Mouse (Mus musculus) liver, embryonic 16.5 days (tissue): ENCODE measurements at regions not wholly inside any gene's neighbourhood (a gene's known extent, or its start where the extent isn't known, plus 50 kb on each side); places are given as distances from the start of the nearest gene placed in this dataset.

ENCODE experiments used
- ATAC-seq: fragments of 200-750 bp; cut with Nextera tagmentation; 2 replicates; pipeline ENCODE4 v1.8.0; 2017; ENCODE audit warnings: low read depth, mild to moderate bottlenecking, moderate number of reproducible peaks, moderate library complexity
- H3K27ac ChIP-seq: fragments of 300-500 bp; sonication (generic); 2 replicates; pipeline ENCODE4 v1.5.1; 2014; ENCODE audit warnings: mild to moderate bottlenecking, low read length
- H3K27me3 ChIP-seq: fragments of 300-500 bp; sonication (generic); 2 replicates; pipeline ENCODE4 v1.6.1; 2014; ENCODE audit warnings: low read depth, low read length, mixed read lengths; ENCODE audit not compliant: control insufficient read depth, insufficient read depth
- H3K36me3 ChIP-seq: fragments of 300-500 bp; sonication (generic); 2 replicates; pipeline ENCODE4 v1.6.1; 2014; ENCODE audit warnings: mild to moderate bottlenecking; ENCODE audit not compliant: control insufficient read depth, insufficient read depth
- H3K4me1 ChIP-seq: fragments of 300-500 bp; sonication (generic); 2 replicates; pipeline ENCODE4 v1.6.1; 2014; ENCODE audit warnings: low read depth, low read length, mixed read lengths; ENCODE audit not compliant: control insufficient read depth
- H3K4me2 ChIP-seq: fragments of 300-500 bp; sonication (generic); 2 replicates; pipeline ENCODE4 v1.6.1; 2014; ENCODE audit warnings: low read depth, low read length, mixed read lengths
- H3K4me3 ChIP-seq: fragments of 300-500 bp; sonication (generic); 2 replicates; pipeline ENCODE4 v1.5.1; 2014; ENCODE audit warnings: low read depth, mild to moderate bottlenecking, low read length
- H3K9ac ChIP-seq: fragments of 300-500 bp; sonication (generic); 2 replicates; pipeline ENCODE4 v1.6.1; 2014; ENCODE audit warnings: low read depth, low read length
- H3K9me3 ChIP-seq: fragments of 300-500 bp; sonication (generic); replicated peaks from 2 replicates; pipeline ENCODE4 v1.6.1; 2016; ENCODE audit warnings: low read length; ENCODE audit not compliant: control insufficient read depth
- WGBS: fragments of 180-500 bp; shearing (Covaris S2); extraction: QIAGEN DNeasy Blood & Tissue Kit; methylation state at CpG from one replicate; pipeline ENCODE4 v1.1.7; 2014; ENCODE audit not compliant: insufficient replicate concordance; 5-methylcytosine and 5-hydroxymethylcytosine counted together

GRCm38 (mm10) chr15:6088498-6088897 lies 211.1 kb upstream of the Dab2 start:
- no peak for ATAC-seq
- WGBS = 59% methylated on average over 4 of the region's 4 CpGs
- Histone ChIP-seq H3K36me3 (no peaks in the 10 kb centered on the region), H3K27ac (no peak overlapping the region), H3K4me1 (no peaks in the 10 kb centered on the region), H3K9me3 (no peaks in the 10 kb centered on the region), H3K4me3 (no peak overlapping the region), H3K27me3 (no peaks in the 10 kb centered on the region), H3K9ac (no peak overlapping the region), H3K4me2 (no peak overlapping the region)

DNA sequence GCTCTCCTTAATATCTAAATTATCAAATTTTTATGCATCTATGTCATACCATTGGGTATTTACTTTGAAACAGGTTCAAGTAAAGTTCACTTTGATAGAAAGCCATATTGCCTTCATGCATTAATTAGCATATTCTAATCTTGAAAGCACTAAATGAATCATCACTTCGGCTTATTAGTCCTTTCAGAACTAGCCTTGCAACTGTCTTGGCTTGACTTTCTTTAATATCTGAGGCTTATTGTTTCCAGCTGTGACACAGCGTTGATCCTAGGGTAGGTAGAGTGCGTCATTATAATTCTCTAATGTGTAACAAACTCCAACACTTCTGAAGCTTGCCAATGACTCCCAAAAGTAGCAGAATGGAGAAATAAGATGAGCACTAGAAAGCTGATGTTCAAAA lies 169.9 kb upstream of the Dab2 start:
- Histone ChIP-seq H3K4me3 (no peak overlapping the region), H3K4me2 (no peak overlapping the region), H3K36me3 (no peaks in the 10 kb centered on the region), H3K9me3 (no peaks in the 10 kb centered on the region), H3K27ac (no peak overlapping the region), H3K27me3 (no peaks in the 10 kb centered on the region), H3K9ac (no peak overlapping the region), H3K4me1 (no peaks in the 10 kb centered on the region)
- 69% methylated on average over 3 of the region's 3 CpGs for WGBS
- ATAC-seq = no peak

DNA sequence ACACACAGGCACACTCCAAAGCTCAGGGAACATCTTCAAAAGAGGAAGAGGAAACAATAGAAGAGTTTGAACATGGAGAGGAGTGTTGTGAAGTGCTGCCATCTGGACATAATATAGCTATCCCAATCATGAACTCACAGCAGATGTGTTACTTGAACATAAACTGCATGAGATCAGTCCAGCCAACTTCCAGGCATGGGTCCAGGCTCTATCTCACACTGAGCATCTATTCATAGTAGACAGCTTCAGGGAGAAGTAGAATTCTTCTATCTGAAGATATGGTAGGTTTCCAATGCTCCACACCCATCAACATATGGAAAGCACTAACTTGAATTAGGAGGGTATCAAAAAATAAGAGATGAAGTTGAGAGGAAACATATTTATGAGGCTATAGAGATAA lies 167.4 kb upstream of the Dab2 start:
- Histone ChIP-seq H3K27ac (no peak overlapping the region), H3K9me3 (no peaks in the 10 kb centered on the region), H3K36me3 (no peaks in the 10 kb centered on the region), H3K4me2 (no peak overlapping the region), H3K9ac (no peak overlapping the region), H3K4me3 (no peak overlapping the region), H3K4me1 (no peaks in the 10 kb centered on the region), H3K27me3 (no peaks in the 10 kb centered on the region)
- no peak for ATAC-seq

- ATAC-seq = no peak
- no peaks in the 10 kb centered on the region for H3K36me3 ChIP-seq
- no peaks in the 10 kb centered on the region for H3K4me1 ChIP-seq
- H3K27me3 ChIP-seq = no peaks in the 10 kb centered on the region
- H3K4me2 ChIP-seq = no peak overlapping the region
- WGBS = 31% methylated on average over 2 of the region's 2 CpGs
- no peak overlapping the region for H3K27ac ChIP-seq
- H3K4me3 ChIP-seq = no peak overlapping the region
- no peaks in the 10 kb centered on the region for H3K9me3 ChIP-seq
- H3K9ac ChIP-seq = no peak overlapping the region
Measured at GRCm38 (mm10) chr15:6145071-6145470, 154.5 kb upstream of the Dab2 start.

GRCm38 (mm10) chr15:6154706-6155105 lies 144.9 kb upstream of the Dab2 start:
- no peak for ATAC-seq
- WGBS = 69% methylated on average over 9 of the region's 9 CpGs
- H3K36me3 ChIP-seq = no peaks in the 10 kb centered on the region

GRCm38 (mm10) chr15:6180261-6180660 lies 119.3 kb upstream of the Dab2 start:
- Histone ChIP-seq H3K9ac (no peak overlapping the region), H3K4me2 (no peak overlapping the region), H3K9me3 (no peaks in the 10 kb centered on the region), H3K27me3 (no peaks in the 10 kb centered on the region), H3K36me3 (no peaks in the 10 kb centered on the region), H3K27ac (no peak overlapping the region), H3K4me3 (no peak overlapping the region), H3K4me1 (no peaks in the 10 kb centered on the region)
- 52% methylated on average over 1 of the region's 1 CpGs for WGBS
- ATAC-seq = no peak

More at GRCm38 (mm10) chr15:6154706-6155105, 144.9 kb upstream of the Dab2 start:
- no peak overlapping the region for H3K4me3 ChIP-seq
- no peak overlapping the region for H3K27ac ChIP-seq
- H3K27me3 ChIP-seq = no peaks in the 10 kb centered on the region
- H3K9ac ChIP-seq = no peak overlapping the region
- no peaks in the 10 kb centered on the region for H3K9me3 ChIP-seq
- H3K4me1 ChIP-seq = no peaks in the 10 kb centered on the region
- H3K4me2 ChIP-seq = no peak overlapping the region

DNA sequence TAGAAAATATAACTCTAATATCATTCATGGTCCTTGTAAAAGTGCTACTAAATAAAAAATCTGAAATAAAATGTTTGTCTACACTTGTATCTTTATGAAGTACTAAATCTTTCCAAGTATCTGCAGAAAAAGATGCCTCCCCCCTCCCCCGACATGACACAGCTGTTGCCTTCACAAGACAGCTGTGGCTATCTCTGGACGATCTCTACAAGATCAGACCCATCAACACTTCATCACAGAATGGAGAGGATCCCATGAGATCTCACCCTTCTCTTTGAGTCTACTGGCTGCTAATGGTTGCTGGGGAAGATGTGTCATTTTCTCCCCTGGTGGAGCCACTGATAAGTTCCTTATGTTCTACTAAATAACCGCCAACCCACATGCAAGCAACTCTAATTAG lies 116.0 kb upstream of the Dab2 start:
- H3K9ac ChIP-seq = no peak overlapping the region
- no peaks in the 10 kb centered on the region for H3K27me3 ChIP-seq
- no peak overlapping the region for H3K27ac ChIP-seq
- no peak overlapping the region for H3K4me2 ChIP-seq
- WGBS = 66% methylated on average over 3 of the region's 3 CpGs
- H3K36me3 ChIP-seq = no peaks in the 10 kb centered on the region
- H3K4me3 ChIP-seq = no peak overlapping the region
- no peak for ATAC-seq
- H3K9me3 ChIP-seq = no peaks in the 10 kb centered on the region
- H3K4me1 ChIP-seq = no peaks in the 10 kb centered on the region

GRCm38 (mm10) chr15:6191845-6192244 lies 107.7 kb upstream of the Dab2 start:
- Histone ChIP-seq H3K4me1 (no peaks in the 10 kb centered on the region), H3K9me3 (no peaks in the 10 kb centered on the region), H3K9ac (no peak overlapping the region), H3K4me3 (no peak overlapping the region), H3K4me2 (no peak overlapping the region), H3K27ac (no peak overlapping the region), H3K36me3 (no peaks in the 10 kb centered on the region), H3K27me3 (no peaks in the 10 kb centered on the region)
- ATAC-seq = no peak

- H3K36me3 ChIP-seq = no peaks in the 10 kb centered on the region
- no peaks in the 10 kb centered on the region for H3K9me3 ChIP-seq
- H3K27ac ChIP-seq = no peak overlapping the region
- no peak overlapping the region for H3K4me3 ChIP-seq
- WGBS = 46% methylated on average over 2 of the region's 2 CpGs
- no peaks in the 10 kb centered on the region for H3K4me1 ChIP-seq
- no peaks in the 10 kb centered on the region for H3K27me3 ChIP-seq
- H3K4me2 ChIP-seq = no peak overlapping the region
- no peak for ATAC-seq
- H3K9ac ChIP-seq = no peak overlapping the region
Measured at GRCm38 (mm10) chr15:6207239-6207638, 92.3 kb upstream of the Dab2 start.

GRCm38 (mm10) chr15:6209301-6209700 lies 90.3 kb upstream of the Dab2 start:
- H3K9me3 ChIP-seq = no peaks in the 10 kb centered on the region
- no peak for ATAC-seq
- H3K27me3 ChIP-seq = no peaks in the 10 kb centered on the region
- H3K4me3 ChIP-seq = no peak overlapping the region
- WGBS = 11% methylated on average over 2 of the region's 2 CpGs
- no peaks in the 10 kb centered on the region for H3K4me1 ChIP-seq
- no peak overlapping the region for H3K9ac ChIP-seq
- H3K27ac ChIP-seq = no peak overlapping the region
- H3K4me2 ChIP-seq = no peak overlapping the region
- no peaks in the 10 kb centered on the region for H3K36me3 ChIP-seq
